Mouse (Mus musculus): ENCODE data around the gene Igsf8. TPM values are rescaled to one million over a fixed set of nuclear protein-coding genes. Genes with fewer than 3 reads are reported as not detected.

Igsf8 gene
- polyA plus RNA-seq, 1 experiment: 159 TPM

DNA sequence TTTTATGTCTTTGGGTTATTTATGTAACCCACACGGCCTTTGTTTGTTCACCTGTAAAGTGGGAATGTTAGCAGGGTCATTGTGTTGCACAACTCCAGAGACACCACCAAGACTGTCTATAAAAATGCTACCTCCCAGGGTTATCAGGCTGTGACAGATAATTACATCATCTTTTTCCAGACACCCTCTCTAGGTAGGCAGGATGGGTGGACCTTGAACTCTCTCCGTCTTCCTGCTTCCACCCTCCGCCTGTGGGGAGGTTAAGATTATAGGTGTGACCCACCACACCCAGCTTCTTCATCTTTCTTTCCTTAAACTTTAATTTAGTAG is 28.1 kb downstream of the Igsf8 start:
- H3K4me3 ChIP-seq (ENCODE audit: control insufficient read depth, insufficient read depth, low read length): no peak overlapping the region
- no peaks in the 10 kb centered on the region for H3K4me1 ChIP-seq (replicated peaks; ENCODE audit: control insufficient read depth, insufficient read depth, low read length)
- no peaks in the 10 kb centered on the region for H3K27me3 ChIP-seq (ENCODE audit: control insufficient read depth, insufficient read depth, low read length)
- H3K36me3 ChIP-seq (ENCODE audit: control insufficient read depth, insufficient read depth, low read length): no peaks in the 10 kb centered on the region
- 90% methylated on average over 3 of the region's 3 CpGs for WGBS
- no peak for TF ChIP-seq CTCF (IDR thresholded peaks at IDR 0.05; ENCODE audit: borderline replicate concordance, control insufficient read depth, extremely low read depth, insufficient read depth, low read length, poor library complexity)
- TF ChIP-seq POLR2A (IDR thresholded peaks at IDR 0.05; ENCODE audit: control insufficient read depth, extremely low read depth, insufficient read depth, low read length, poor library complexity): no peak
- no peak overlapping the region for H3K27ac ChIP-seq (ENCODE audit: control insufficient read depth, insufficient read depth, low read length)
- no peak for DNase-seq

DNA sequence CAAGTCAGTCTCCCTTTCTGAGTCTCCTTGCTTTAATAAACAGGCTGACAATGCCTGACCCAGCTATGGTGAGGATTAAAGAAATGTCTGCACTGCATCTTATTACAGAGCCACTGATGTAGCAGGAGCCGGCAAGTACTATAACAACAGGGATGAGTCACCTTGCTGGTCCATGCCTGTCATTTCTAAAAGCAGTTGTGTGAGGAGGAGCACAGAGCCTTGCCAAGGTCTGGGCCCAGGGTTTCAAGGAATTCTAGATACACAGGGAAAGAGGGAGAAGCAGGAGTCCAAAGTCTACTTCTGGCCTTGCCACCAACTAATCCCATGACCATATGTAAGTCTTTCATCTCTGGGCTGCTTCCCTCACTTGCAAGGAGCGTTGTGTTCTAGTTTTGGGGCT is 31.4 kb downstream of the Igsf8 start:
- Histone ChIP-seq H3K27me3 (ENCODE audit: control insufficient read depth, insufficient read depth, low read length) (no peaks in the 10 kb centered on the region), H3K36me3 (ENCODE audit: control insufficient read depth, insufficient read depth, low read length) (no peaks in the 10 kb centered on the region), H3K27ac (ENCODE audit: control insufficient read depth, insufficient read depth, low read length) (no peak overlapping the region), H3K4me3 (ENCODE audit: control insufficient read depth, insufficient read depth, low read length) (no peak overlapping the region), H3K4me1 (replicated peaks; ENCODE audit: control insufficient read depth, insufficient read depth, low read length) (no peaks in the 10 kb centered on the region)
- 96% methylated on average over 2 of the region's 2 CpGs for WGBS
- no peak for DNase-seq
- TF ChIP-seq POLR2A (IDR thresholded peaks at IDR 0.05; ENCODE audit: control insufficient read depth, extremely low read depth, insufficient read depth, low read length, poor library complexity) (no peak), CTCF (IDR thresholded peaks at IDR 0.05; ENCODE audit: borderline replicate concordance, control insufficient read depth, extremely low read depth, insufficient read depth, low read length, poor library complexity) (no peak)

DNA sequence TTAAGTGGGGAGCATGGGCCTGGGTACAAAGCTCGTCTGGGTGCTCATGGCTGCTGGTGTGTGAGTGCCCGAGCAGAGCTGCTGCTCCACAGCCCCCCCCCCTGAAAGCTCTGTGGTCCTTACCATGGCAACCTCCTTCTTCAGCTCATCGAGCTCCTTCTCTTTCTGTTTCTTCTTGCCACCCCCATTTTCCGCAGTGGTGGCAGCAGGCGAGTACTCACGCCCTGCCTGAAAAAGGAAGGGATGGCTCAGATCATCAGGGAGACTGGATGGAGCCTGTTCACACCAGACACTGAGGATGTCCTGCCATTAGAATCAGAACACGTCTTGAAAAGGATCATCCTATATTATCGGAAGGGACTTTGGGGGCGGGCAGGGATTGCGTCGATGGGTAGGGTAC is 32.0 kb downstream of the Igsf8 start:
- Histone ChIP-seq H3K27me3 (ENCODE audit: control insufficient read depth, insufficient read depth, low read length) (no peaks in the 10 kb centered on the region), H3K36me3 (ENCODE audit: control insufficient read depth, insufficient read depth, low read length) (no peaks in the 10 kb centered on the region), H3K4me3 (ENCODE audit: control insufficient read depth, insufficient read depth, low read length) (no peak overlapping the region), H3K27ac (ENCODE audit: control insufficient read depth, insufficient read depth, low read length) (no peak overlapping the region), H3K4me1 (replicated peaks; ENCODE audit: control insufficient read depth, insufficient read depth, low read length) (no peaks in the 10 kb centered on the region)
- 90% methylated on average over 11 of the region's 11 CpGs for WGBS
- TF ChIP-seq POLR2A (IDR thresholded peaks at IDR 0.05; ENCODE audit: control insufficient read depth, extremely low read depth, insufficient read depth, low read length, poor library complexity): no peak
- no peak for TF ChIP-seq CTCF (IDR thresholded peaks at IDR 0.05; ENCODE audit: borderline replicate concordance, control insufficient read depth, extremely low read depth, insufficient read depth, low read length, poor library complexity)
- no peak for DNase-seq

DNA sequence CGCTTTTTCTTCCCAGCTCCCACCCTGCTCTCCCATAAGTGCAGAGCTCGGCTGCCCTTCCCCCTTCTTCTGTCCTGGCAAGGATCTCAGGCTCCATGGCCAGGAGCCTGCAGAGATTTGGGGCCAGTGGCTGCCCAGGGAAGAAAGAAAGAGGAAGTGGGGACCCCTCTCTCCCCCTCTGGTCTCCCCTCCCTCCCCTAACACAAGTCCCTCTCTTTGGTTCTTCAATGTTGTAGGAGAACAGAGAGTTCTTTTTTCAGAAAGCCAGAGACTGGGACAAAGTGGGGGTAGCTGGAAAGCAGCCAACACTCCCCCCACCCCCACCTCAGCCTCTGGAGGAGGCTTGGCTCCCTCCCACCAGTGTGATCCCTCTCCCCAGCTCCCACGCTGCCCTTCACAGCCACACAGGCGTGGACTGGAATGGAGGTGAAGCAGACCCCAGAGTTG is 34.3 kb downstream of the Igsf8 start:
- Histone ChIP-seq H3K4me1 (replicated peaks; ENCODE audit: control insufficient read depth, insufficient read depth, low read length) (no peaks in the 10 kb centered on the region), H3K27me3 (ENCODE audit: control insufficient read depth, insufficient read depth, low read length) (no peaks in the 10 kb centered on the region), H3K36me3 (ENCODE audit: control insufficient read depth, insufficient read depth, low read length) (no peaks in the 10 kb centered on the region), H3K4me3 (ENCODE audit: control insufficient read depth, insufficient read depth, low read length) (no peak overlapping the region), H3K27ac (ENCODE audit: control insufficient read depth, insufficient read depth, low read length) (no peak overlapping the region)
- TF ChIP-seq CTCF (IDR thresholded peaks at IDR 0.05; ENCODE audit: borderline replicate concordance, control insufficient read depth, extremely low read depth, insufficient read depth, low read length, poor library complexity) (no peak), POLR2A (IDR thresholded peaks at IDR 0.05; ENCODE audit: control insufficient read depth, extremely low read depth, insufficient read depth, low read length, poor library complexity) (no peak)
- 90% methylated on average over 4 of the region's 4 CpGs for WGBS
- DNase-seq: no peak

DNA sequence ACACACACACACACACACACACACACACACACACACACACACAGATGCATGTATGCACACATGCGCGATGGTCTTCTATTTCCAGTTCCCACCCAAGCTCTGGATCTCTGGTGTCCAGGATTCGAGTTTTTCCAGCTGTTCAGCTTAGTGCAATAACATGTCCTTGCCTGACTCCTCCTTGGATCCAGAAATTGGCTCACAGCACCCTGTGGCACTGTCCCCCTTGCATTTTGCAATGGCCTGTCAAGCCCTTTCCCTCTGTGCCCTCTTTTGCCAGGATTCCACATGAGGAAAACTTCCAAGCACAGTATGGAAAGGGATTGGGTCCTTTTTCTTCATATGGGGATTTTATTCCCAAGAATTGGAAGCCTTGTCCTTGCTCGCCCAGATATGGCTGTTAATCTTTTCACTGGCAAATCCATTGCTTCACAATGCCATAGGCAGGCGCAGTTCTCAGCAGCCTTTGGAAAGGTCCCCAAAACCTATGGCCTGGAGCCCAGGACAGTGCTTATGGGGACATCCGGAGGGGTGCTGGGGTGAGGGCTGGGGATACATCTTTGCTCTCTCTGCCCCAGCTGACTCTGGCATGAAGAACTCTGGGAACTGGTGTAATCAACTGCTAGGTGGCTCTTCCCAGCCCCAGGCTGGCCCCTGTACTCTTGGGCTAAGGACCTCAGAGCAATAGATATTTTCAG is 35.5 kb downstream of the Igsf8 start:
- Histone ChIP-seq H3K4me3 (ENCODE audit: control insufficient read depth, insufficient read depth, low read length) (no peak overlapping the region), H3K4me1 (replicated peaks; ENCODE audit: control insufficient read depth, insufficient read depth, low read length) (no peaks in the 10 kb centered on the region), H3K36me3 (ENCODE audit: control insufficient read depth, insufficient read depth, low read length) (no peaks in the 10 kb centered on the region), H3K27me3 (ENCODE audit: control insufficient read depth, insufficient read depth, low read length) (no peaks in the 10 kb centered on the region), H3K27ac (ENCODE audit: control insufficient read depth, insufficient read depth, low read length) (no peak overlapping the region)
- no peak for DNase-seq
- TF ChIP-seq CTCF (IDR thresholded peaks at IDR 0.05; ENCODE audit: borderline replicate concordance, control insufficient read depth, extremely low read depth, insufficient read depth, low read length, poor library complexity) (no peak), POLR2A (IDR thresholded peaks at IDR 0.05; ENCODE audit: control insufficient read depth, extremely low read depth, insufficient read depth, low read length, poor library complexity) (no peak)
- WGBS: 90% methylated on average over 6 of the region's 6 CpGs

DNA sequence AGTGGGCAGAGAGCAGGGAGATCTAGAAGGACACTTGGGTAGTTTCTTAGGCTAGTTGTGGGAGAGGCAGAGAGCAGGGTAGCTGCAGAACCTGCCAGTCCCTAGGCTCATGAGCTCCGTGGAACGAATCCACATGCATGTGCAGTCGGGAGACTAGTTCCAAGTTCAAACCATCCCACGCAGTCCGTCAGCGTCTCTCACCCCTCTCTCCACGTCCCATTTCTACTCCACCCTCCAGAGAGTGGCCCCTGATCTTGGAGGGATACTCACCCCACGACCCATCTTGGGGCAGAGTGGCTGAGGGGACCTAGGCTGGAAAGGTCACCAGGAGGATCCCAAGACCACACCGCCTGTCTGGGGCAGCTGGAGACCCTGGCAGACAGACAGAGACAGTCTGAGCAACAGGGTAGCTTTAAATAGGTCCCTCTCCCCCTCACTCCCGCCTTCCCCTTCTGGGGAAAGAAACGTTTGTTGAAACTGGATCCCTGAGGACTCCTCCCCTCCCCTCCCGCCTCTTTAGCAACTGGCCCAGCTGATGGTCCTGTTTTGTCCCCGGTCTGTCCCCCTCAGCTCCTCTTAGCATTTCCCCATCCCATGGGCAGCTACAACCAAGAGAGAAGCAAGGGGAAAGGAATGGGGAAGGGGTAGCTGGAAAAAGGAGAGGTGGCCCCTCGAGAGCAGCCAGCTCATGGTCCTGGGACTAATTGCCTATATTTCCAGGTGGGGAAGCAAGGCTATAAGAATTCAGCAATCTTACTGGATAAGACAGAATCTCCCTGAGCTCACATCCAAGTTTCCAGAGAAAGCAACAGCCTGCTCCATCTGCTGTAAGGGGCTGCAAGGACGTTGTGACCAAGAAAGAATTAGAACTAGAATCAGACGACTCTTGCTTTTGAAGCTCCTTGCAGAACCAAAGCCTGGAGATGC is 36.4 kb downstream of the Igsf8 start, which contains the start of gene Atp1a2:
Gene Atp1a2, minus strand, starts transcription at position 454 of the 927 bp plus-strand sequence.
- H3K4me3 ChIP-seq (ENCODE audit: control insufficient read depth, insufficient read depth, low read length): no peak within 1 kb of the TSS
- no peaks in the 10 kb centered on the region for H3K27me3 ChIP-seq (ENCODE audit: control insufficient read depth, insufficient read depth, low read length)
- 80% methylated on average over 16 of the region's 16 CpGs for WGBS
- no peaks in the 10 kb centered on the region for H3K36me3 ChIP-seq (ENCODE audit: control insufficient read depth, insufficient read depth, low read length)
- no peak within 1 kb of the TSS for H3K27ac ChIP-seq (ENCODE audit: control insufficient read depth, insufficient read depth, low read length)
- no peak for DNase-seq
- TF ChIP-seq CTCF (IDR thresholded peaks at IDR 0.05; ENCODE audit: borderline replicate concordance, control insufficient read depth, extremely low read depth, insufficient read depth, low read length, poor library complexity) (no peak), POLR2A (IDR thresholded peaks at IDR 0.05; ENCODE audit: control insufficient read depth, extremely low read depth, insufficient read depth, low read length, poor library complexity) (no peak)
- no peaks in the 10 kb centered on the region for H3K4me1 ChIP-seq (replicated peaks; ENCODE audit: control insufficient read depth, insufficient read depth, low read length)
